Mouse (Mus musculus) liver, embryonic 16.5 days (tissue): ENCODE results near the gene Skint7. TPM values are rescaled to one million over a fixed set of nuclear protein-coding genes. Genes with fewer than 3 reads are reported as not detected.
"Not testable (repeated sequence)": the region's sequence is repeated elsewhere in the genome, so short reads cannot be mapped to it uniquely, and the experiment has no call there.

Experiments
- ATAC-seq: fragments of 200-750 bp; cut with Nextera tagmentation; 2 replicates; pipeline ENCODE4 v1.8.0; 2017; ENCODE audit warnings: low read depth, mild to moderate bottlenecking, moderate number of reproducible peaks, moderate library complexity
- H3K27ac ChIP-seq: fragments of 300-500 bp; sonication (generic); 2 replicates; pipeline ENCODE4 v1.5.1; 2014; ENCODE audit warnings: mild to moderate bottlenecking, low read length
- H3K27me3 ChIP-seq: fragments of 300-500 bp; sonication (generic); 2 replicates; pipeline ENCODE4 v1.6.1; 2014; ENCODE audit warnings: low read depth, low read length, mixed read lengths; ENCODE audit not compliant: control insufficient read depth, insufficient read depth
- H3K36me3 ChIP-seq: fragments of 300-500 bp; sonication (generic); 2 replicates; pipeline ENCODE4 v1.6.1; 2014; ENCODE audit warnings: mild to moderate bottlenecking; ENCODE audit not compliant: control insufficient read depth, insufficient read depth
- H3K4me1 ChIP-seq: fragments of 300-500 bp; sonication (generic); 2 replicates; pipeline ENCODE4 v1.6.1; 2014; ENCODE audit warnings: low read depth, low read length, mixed read lengths; ENCODE audit not compliant: control insufficient read depth
- H3K4me2 ChIP-seq: fragments of 300-500 bp; sonication (generic); 2 replicates; pipeline ENCODE4 v1.6.1; 2014; ENCODE audit warnings: low read depth, low read length, mixed read lengths
- H3K4me3 ChIP-seq: fragments of 300-500 bp; sonication (generic); 2 replicates; pipeline ENCODE4 v1.5.1; 2014; ENCODE audit warnings: low read depth, mild to moderate bottlenecking, low read length
- H3K9ac ChIP-seq: fragments of 300-500 bp; sonication (generic); 2 replicates; pipeline ENCODE4 v1.6.1; 2014; ENCODE audit warnings: low read depth, low read length
- H3K9me3 ChIP-seq: fragments of 300-500 bp; sonication (generic); replicated peaks from 2 replicates; pipeline ENCODE4 v1.6.1; 2016; ENCODE audit warnings: low read length; ENCODE audit not compliant: control insufficient read depth
- WGBS: fragments of 180-500 bp; shearing (Covaris S2); extraction: QIAGEN DNeasy Blood & Tissue Kit; methylation state at CpG from one replicate; pipeline ENCODE4 v1.1.7; 2014; ENCODE audit not compliant: insufficient replicate concordance; 5-methylcytosine and 5-hydroxymethylcytosine counted together
- polyA plus RNA-seq: library from polyadenylated mRNA; unstranded; fragments of >200 nt; fragmentation: Nextera tagmentation; extraction: Ambion mirVana; gene quantifications from 2 replicates; pipeline ENCODE4 v1.2.1, GENCODE M21; 2015

The Skint7 gene
- polyA plus RNA-seq, result not detected in 2 replicates

DNA sequence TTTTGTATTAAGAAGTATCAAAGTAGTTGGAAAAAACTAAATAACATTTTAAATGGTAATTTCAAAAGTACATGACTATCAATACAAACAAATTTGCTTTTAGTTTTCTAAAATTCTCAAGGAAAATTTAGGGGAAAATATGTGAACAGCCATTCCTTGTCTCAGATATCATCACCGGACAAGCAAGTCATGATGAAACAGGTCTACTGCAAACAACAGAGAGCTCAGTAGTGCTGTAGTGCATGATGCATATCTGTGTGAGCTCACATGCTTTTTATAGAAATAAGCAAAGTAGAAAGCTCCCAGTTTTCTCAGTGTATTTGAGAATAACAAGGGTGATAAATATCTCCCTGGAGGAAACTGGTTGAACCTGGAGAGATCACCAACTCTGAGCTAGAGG, at the start of gene Skint7:
Gene Skint7, plus strand, starts transcription at position 301 of the 400 bp plus-strand sequence.
- Histone ChIP-seq H3K4me3 (no peak within 1 kb of the TSS), H3K9me3 (no peaks in the 10 kb centered on the region; the same call in 1 of the 2 replicates), H3K36me3 (no peaks in the 10 kb centered on the region), H3K4me2 (no peak within 1 kb of the TSS), H3K27me3 (no peaks in the 10 kb centered on the region), H3K27ac (no peak within 1 kb of the TSS), H3K4me1 (no peaks in the 10 kb centered on the region), H3K9ac (no peak within 1 kb of the TSS)
- no peak for ATAC-seq
- WGBS, result 68% methylated on average over 1 of the region's 1 CpGs

DNA sequence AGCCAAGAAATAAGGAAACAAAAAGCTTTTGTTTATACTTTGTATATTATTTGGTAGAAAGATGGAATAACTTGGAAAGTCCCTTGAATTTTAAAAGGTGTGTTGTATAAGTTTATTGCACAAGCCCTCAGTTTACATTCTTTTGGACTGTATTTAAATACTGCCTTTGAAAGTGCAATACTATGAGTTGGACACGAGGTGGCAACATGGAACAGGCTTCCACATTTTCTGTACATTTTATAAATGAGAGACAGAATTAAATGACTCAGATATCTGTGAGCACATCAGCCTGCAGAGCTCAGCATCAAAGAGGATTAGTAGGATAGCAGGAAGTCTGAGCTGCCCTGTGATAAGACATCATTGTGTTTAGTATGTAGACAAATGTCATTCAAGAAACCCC, 11.4 kb upstream of the Skint7 start:
- 7% methylated on average over 1 of the region's 1 CpGs for WGBS
- ATAC-seq, result no peak
- Histone ChIP-seq H3K4me1 (no peaks in the 10 kb centered on the region), H3K9me3 (no peaks in the 10 kb centered on the region), H3K36me3 (no peaks in the 10 kb centered on the region), H3K27ac (no peak overlapping the region), H3K4me2 (no peak overlapping the region), H3K4me3 (no peak overlapping the region), H3K9ac (no peak overlapping the region), H3K27me3 (no peaks in the 10 kb centered on the region)

DNA sequence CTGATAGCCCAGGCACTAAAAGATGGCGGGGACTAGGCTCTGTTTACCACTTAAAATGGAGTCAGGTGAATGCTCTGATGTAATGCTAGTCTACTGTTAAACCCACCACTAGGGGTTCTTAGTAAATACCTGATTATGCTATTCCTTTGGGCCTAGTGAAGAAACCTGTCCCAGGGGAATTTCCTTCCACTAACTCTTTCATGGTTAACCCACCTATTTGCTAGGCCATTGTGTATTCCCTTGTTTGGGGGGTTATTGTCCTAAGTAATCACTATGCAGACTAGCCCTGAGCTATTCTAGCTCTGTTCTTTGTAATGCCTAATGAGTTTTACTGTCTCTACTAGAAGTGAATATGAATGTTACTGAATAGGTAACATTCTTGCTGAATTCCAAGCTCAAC, 9.5 kb upstream of the Skint7 start:
- H3K9me3 ChIP-seq, H3K27me3 ChIP-seq, ATAC-seq, H3K9ac ChIP-seq, H3K4me1 ChIP-seq, H3K4me3 ChIP-seq, H3K4me2 ChIP-seq, H3K36me3 ChIP-seq, H3K27ac ChIP-seq: not testable (repeated sequence)
- 39% methylated on average over 1 of the region's 1 CpGs for WGBS

DNA sequence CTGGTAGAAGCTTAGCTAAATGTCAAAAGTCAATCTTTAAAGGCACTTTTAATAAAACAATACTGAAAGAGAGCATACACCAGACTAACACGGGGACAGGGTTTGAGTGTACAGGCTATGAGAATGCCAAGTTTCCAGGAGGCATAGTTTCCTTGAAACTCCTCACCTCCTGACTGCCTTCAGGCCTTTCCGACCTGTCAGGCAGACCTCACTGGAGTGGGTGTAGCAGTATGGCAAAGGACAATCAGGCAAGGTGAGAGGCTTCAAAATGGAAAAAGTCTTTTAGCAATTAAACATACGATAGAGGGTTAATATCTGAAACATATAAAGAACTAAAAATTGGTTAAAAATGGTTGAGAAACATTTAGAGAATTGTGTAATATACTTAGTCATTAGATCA, 9.1 kb upstream of the Skint7 start:
- no peaks in the 10 kb centered on the region for H3K9me3 ChIP-seq
- ATAC-seq, result no peak
- no peak overlapping the region for H3K4me3 ChIP-seq
- no peaks in the 10 kb centered on the region for H3K36me3 ChIP-seq
- H3K27ac ChIP-seq, result no peak overlapping the region
- no peaks in the 10 kb centered on the region for H3K4me1 ChIP-seq
- H3K9ac ChIP-seq, result no peak overlapping the region
- H3K27me3 ChIP-seq, result no peaks in the 10 kb centered on the region
- no peak overlapping the region for H3K4me2 ChIP-seq
- WGBS, result 48% methylated on average over 3 of the region's 3 CpGs

DNA sequence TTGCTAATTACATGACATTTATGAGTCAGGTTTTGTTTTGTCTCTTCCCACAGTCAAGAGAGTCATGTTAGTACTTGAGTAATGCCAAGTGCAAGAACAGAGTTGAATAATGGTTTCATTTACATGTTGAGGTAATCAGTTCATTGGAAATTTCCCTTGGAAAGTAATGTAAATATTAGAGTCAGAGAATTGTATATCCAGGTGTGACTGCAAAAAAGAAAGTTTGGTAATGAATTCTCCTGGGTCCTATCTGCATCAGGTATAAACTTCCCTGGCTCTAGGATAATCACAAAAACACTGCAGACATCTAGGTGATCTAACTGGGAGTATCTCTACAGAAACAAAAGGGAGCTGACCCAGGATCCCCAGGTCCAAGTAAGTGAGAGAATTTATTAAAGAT, 33.2 kb downstream of the Skint7 start, which contains the start of gene Skint1:
Gene Skint1, plus strand, starts transcription at position 301 of the 400 bp plus-strand sequence.
- Histone ChIP-seq H3K4me2 (no peak within 1 kb of the TSS), H3K36me3 (no peaks in the 10 kb centered on the region), H3K4me1 (no peaks in the 10 kb centered on the region), H3K9ac (no peak within 1 kb of the TSS), H3K27ac (no peak within 1 kb of the TSS), H3K27me3 (no peaks in the 10 kb centered on the region), H3K4me3 (no peak within 1 kb of the TSS), H3K9me3 (no peaks in the 10 kb centered on the region)
- no peak for ATAC-seq

Other genes with a start within 250 kb of the Skint7 start
- gene Slc5a9, start 70.0 kb upstream of the Skint7 start, polyA plus RNA-seq, result 0.04 TPM in 1 of 2 replicates, not detected in the other
- not detected in 2 replicates for gene Skint8, start 53.5 kb upstream of the Skint7 start, polyA plus RNA-seq
- not detected in 2 replicates for gene Skint1, start 33.3 kb downstream of the Skint7 start, polyA plus RNA-seq
- not detected in 2 replicates for gene Skint4, start 99.1 kb downstream of the Skint7 start, polyA plus RNA-seq